Mouse (Mus musculus): ENCODE results near the gene Rab5a. TPM values are rescaled to one million over a fixed set of nuclear protein-coding genes. Genes with fewer than 3 reads are reported as not detected.

The Rab5a gene
- polyA plus RNA-seq, 1 experiment from 2014 or later = 71.7 TPM

Other genes with a start within 250 kb of the Rab5a start
- gene Efhb, start 15.9 kb upstream of the Rab5a start, polyA plus RNA-seq (2015; fragmentation: Nextera tagmentation; extraction: Ambion mirVana) = 1.1 and 1.3 TPM in 2 replicates
- gene Pp2d1, start 60.2 kb downstream of the Rab5a start, polyA plus RNA-seq (2015; fragmentation: Nextera tagmentation; extraction: Ambion mirVana) = 0.20 and 0.24 TPM in 2 replicates
- 4.8 and 5.2 TPM in 2 replicates for gene Kat2b, start 87.6 kb downstream of the Rab5a start, polyA plus RNA-seq (2015; fragmentation: Nextera tagmentation; extraction: Ambion mirVana)
- 35.7 and 42.1 TPM in 2 replicates for gene Sgo1, start 210.1 kb downstream of the Rab5a start, polyA plus RNA-seq (2015; fragmentation: Nextera tagmentation; extraction: Ambion mirVana)